Mouse (Mus musculus): ENCODE results near the gene Atxn2.

The Atxn2 gene

DNA sequence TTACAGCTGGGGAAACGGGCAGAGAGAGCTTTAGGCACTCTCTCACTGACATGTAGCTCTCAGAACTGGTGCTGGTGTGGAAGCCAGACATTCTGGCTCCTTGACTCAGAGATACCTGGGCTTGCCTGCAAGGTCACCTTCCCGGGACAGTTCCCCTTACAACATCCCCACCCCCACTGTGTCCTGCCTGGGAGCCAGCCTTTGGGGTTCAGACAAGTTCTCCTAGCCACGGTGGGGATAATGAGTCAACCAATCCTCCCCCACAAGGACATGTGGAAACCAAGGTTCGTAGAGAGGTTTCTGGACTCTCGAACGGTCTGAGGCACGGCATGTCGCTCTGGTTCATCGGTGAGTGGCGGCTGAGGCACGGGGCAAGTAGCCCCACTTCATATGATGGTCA is 145.6 kb downstream of the Atxn2 start:
- DNase-seq (ENCODE audit: extremely low spot score, low spot score) = no peak

DNA sequence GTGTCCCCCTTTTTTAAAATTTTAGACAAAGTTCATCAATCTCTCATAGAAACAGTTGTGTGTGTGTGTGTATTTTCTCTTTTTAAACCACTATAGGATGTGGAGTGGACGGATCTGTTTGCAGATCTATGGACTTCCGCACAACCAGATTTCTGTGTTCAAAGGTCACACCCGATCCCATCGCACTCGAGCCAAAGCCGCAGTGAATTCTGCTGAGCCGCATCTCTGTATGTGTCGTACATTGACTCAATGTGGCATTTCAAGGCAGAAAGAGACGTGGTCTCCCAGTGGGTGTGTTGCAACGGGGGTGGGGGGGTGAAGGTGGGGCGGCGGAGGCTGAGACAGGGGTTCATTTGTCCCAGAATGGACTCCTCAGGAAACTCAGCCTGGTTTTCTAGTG is 147.3 kb downstream of the Atxn2 start:
- DNase-seq (ENCODE audit: extremely low spot score, low spot score) = no peak

DNA sequence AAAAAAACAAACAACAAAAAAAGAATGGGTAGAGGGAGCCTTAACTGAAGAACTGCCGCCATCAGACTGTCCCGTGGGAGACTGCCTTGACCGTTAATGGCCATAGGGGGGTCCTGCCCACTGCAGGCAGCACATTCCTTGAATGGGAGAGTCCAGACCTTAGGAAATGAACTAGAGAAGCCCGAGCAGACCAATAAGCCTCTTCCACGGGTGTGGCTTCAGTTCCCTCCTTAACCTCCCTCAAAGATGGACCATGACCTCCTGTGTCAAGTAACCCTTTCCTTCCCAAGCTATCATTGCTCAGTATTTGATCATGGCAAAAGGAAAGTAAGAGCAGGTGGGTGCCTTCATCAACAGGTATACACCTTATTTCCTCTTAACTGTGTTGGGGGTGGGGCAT is 150.8 kb downstream of the Atxn2 start:
- DNase-seq (ENCODE audit: extremely low spot score, low spot score) = no peak

DNA sequence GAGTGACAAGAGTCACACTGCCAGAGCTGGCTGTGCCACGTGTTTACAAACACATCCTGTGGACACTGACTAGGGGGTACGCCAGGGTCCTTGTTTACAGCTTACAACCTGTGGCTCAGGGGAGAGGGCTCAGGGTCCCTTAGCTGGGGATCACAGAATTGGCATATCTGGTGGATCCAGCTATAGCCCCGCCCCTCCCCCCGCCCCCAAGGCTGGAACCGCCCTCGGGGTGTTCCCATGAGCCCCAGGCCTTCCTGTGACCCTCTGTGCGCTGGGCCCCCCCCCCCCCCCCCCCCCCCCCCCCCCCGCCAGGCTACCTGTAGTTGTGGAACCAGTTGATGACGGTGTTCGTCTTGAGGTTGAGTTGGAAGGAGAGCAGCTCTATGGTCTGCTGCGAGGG is 153.2 kb downstream of the Atxn2 start:
- no peak for DNase-seq (ENCODE audit: extremely low spot score, low spot score)

Data from neural tube, embryonic 10.5 days (tissue).